Mouse (Mus musculus): ENCODE measurements around the gene Kctd3. TPM values are rescaled to one million over a fixed set of nuclear protein-coding genes. Genes with fewer than 3 reads are reported as not detected.

Kctd3 gene
- polyA plus RNA-seq, 1 experiment from 2014 or later, result 41.1 TPM

DNA sequence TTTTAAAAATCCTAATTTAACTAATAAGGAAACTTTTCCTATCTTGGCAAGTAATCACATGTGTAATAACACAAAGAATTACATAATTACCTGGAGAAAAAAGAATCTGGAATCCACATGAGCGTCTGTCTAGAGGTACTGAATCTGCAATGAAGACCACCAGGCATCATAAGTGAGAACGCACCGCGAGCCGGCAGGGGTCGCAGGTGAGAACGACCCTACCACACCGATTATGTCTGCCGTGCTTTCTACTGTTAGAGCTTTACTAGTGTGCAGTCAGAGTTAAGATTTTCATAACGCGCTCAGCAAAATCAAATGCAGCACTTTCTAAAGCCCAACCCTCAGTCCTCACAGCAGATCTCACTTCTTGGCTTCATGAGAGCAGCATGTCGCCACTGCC, 5.8 kb downstream of the Kctd3 start:
- no peak overlapping the region for H3K4me3 ChIP-seq (ENCODE audit: low read depth, low read length)
- H3K4me1 ChIP-seq (ENCODE audit: control insufficient read depth, insufficient read depth, low read length), result peaks cover 5% of the 10 kb centered on the region
- H3K9me3 ChIP-seq (ENCODE audit: control insufficient read depth, low read length), result no peaks in the 10 kb centered on the region
- no peak overlapping the region for H3K9ac ChIP-seq (ENCODE audit: low read length)
- H3K36me3 ChIP-seq (ENCODE audit: control insufficient read depth, insufficient read depth, low read length), result peaks cover 7% of the 10 kb centered on the region
- H3K27me3 ChIP-seq (ENCODE audit: control insufficient read depth, insufficient read depth, low read length), result no peaks in the 10 kb centered on the region
- no peak overlapping the region for H3K27ac ChIP-seq (ENCODE audit: low read depth, low read length)
- ATAC-seq (ENCODE audit: insufficient read depth, low FRiP score, low TSS enrichment) (no peak), DNase-seq (ENCODE audit: low spot score) (no peak)
- 88% methylated on average over 12 of the region's 12 CpGs for WGBS
- no peak overlapping the region for H3K4me2 ChIP-seq (ENCODE audit: low read depth)

DNA sequence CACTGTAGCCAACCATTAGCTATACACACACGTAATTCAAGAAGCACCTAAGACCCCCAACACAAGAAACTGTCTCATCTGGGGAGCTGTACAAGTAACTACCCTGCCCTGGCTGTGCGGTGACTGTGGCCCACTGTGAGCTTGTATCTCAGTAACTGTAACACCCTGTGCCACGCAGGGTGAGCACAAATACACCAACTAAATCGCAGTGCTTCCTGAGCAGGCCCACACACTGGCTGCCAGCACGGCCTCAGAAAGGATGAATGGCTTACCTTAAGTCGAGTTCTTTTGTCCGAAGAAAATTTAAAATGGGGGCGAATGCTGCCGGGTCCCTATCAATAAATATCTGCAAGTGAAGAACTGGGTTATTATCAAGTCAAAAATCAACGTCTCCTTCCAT, 7.7 kb downstream of the Kctd3 start:
- Histone ChIP-seq H3K4me2 (ENCODE audit: low read depth) (no peak overlapping the region), H3K9ac (ENCODE audit: low read length) (no peak overlapping the region), H3K36me3 (ENCODE audit: control insufficient read depth, insufficient read depth, low read length) (peaks cover 8% of the 10 kb centered on the region), H3K4me1 (ENCODE audit: control insufficient read depth, insufficient read depth, low read length) (no peaks in the 10 kb centered on the region), H3K9me3 (ENCODE audit: control insufficient read depth, low read length) (no peaks in the 10 kb centered on the region), H3K27ac (ENCODE audit: low read depth, low read length) (no peak overlapping the region), H3K4me3 (ENCODE audit: low read depth, low read length) (no peak overlapping the region), H3K27me3 (ENCODE audit: control insufficient read depth, insufficient read depth, low read length) (no peaks in the 10 kb centered on the region)
- WGBS, result 87% methylated on average over 10 of the region's 10 CpGs
- no peak for DNase-seq (ENCODE audit: low spot score)
- no peak for ATAC-seq (ENCODE audit: insufficient read depth, low FRiP score, low TSS enrichment)

DNA sequence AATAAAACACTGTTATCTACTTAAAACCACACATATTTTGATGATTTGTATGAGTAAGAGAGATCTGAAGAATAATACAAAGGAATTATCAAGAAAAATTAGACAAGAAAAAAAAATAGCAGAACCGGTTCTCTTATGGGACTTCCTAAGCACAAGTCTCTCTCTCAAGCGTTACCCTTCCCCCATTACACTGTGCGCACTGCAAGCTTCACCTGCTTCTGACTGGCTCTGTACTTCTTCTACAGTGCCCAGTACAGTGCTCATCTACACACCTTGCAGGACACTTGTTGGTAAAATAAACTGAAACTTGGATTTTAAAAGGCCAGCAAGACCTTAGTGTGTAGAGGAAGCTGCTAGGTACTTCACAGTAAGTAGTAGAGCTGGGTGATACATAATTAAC, 9.7 kb downstream of the Kctd3 start:
- Histone ChIP-seq H3K27ac (ENCODE audit: low read depth, low read length) (no peak overlapping the region), H3K9ac (ENCODE audit: low read length) (no peak overlapping the region), H3K4me2 (ENCODE audit: low read depth) (no peak overlapping the region), H3K4me1 (ENCODE audit: control insufficient read depth, insufficient read depth, low read length) (no peaks in the 10 kb centered on the region), H3K9me3 (ENCODE audit: control insufficient read depth, low read length) (no peaks in the 10 kb centered on the region), H3K4me3 (ENCODE audit: low read depth, low read length) (no peak overlapping the region), H3K36me3 (ENCODE audit: control insufficient read depth, insufficient read depth, low read length) (peaks cover 10% of the 10 kb centered on the region), H3K27me3 (ENCODE audit: control insufficient read depth, insufficient read depth, low read length) (no peaks in the 10 kb centered on the region)
- ATAC-seq (ENCODE audit: insufficient read depth, low FRiP score, low TSS enrichment) (no peak), DNase-seq (ENCODE audit: low spot score) (no peak)
- WGBS, result over 99% methylated on average over 3 of the region's 3 CpGs

DNA sequence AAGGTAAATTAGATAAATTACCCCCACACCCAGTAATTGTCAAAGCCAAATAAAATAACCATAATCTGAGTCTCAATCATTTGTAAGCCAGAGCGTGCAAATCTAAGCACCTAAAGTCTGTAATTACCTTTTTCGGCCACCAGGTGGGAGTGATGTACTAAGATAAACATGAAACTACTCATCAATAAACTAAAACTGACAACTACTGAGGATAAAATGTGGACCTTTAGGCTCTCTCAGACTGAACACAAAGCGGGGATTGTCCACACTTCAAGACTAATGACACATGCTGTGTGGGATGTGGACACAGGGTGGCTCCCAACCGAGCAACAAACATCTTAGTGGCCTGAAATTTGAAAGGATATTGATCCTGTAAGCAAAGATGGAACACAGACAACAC, 14.4 kb downstream of the Kctd3 start:
- H3K9ac ChIP-seq (ENCODE audit: low read length), result no peak overlapping the region
- no peak overlapping the region for H3K27ac ChIP-seq (ENCODE audit: low read depth, low read length)
- 34% methylated on average over 4 of the region's 4 CpGs for WGBS
- H3K4me1 ChIP-seq (ENCODE audit: control insufficient read depth, insufficient read depth, low read length), result no peaks in the 10 kb centered on the region
- no peaks in the 10 kb centered on the region for H3K9me3 ChIP-seq (ENCODE audit: control insufficient read depth, low read length)
- no peak for ATAC-seq (ENCODE audit: insufficient read depth, low FRiP score, low TSS enrichment)
- peaks cover 7% of the 10 kb centered on the region for H3K36me3 ChIP-seq (ENCODE audit: control insufficient read depth, insufficient read depth, low read length)
- H3K27me3 ChIP-seq (ENCODE audit: control insufficient read depth, insufficient read depth, low read length), result no peaks in the 10 kb centered on the region
- no peak overlapping the region for H3K4me2 ChIP-seq (ENCODE audit: low read depth)
- DNase-seq (ENCODE audit: low spot score), result peak; percentile 44
- no peak overlapping the region for H3K4me3 ChIP-seq (ENCODE audit: low read depth, low read length)

DNA sequence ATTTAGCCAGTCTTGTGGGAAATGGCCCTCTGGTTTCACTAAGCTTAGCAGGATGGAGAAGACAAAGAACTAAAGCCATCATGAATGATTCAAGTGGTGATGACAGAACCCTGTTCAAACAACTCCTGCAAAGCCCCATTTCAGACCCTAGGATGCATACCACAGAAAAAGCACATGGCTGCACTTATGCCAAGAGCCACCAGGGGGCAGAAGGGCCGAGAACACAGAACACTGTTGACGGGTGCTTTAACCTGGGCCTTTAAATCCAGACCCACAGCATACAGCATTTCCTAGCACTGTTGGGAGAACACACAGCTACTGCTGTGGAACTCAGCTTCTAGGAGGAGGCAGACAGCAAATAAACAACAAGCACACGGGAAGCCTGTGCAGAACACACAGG, 27.6 kb downstream of the Kctd3 start:
- DNase-seq (ENCODE audit: low spot score) (peak; percentile 76), ATAC-seq (ENCODE audit: insufficient read depth, low FRiP score, low TSS enrichment) (no peak)
- Histone ChIP-seq H3K27ac (ENCODE audit: low read depth, low read length) (no peak overlapping the region), H3K9me3 (ENCODE audit: control insufficient read depth, low read length) (no peaks in the 10 kb centered on the region), H3K4me2 (ENCODE audit: low read depth) (no peak overlapping the region), H3K36me3 (ENCODE audit: control insufficient read depth, insufficient read depth, low read length) (peaks cover 10% of the 10 kb centered on the region), H3K27me3 (ENCODE audit: control insufficient read depth, insufficient read depth, low read length) (no peaks in the 10 kb centered on the region), H3K4me3 (ENCODE audit: low read depth, low read length) (no peak overlapping the region), H3K9ac (ENCODE audit: low read length) (no peak overlapping the region), H3K4me1 (ENCODE audit: control insufficient read depth, insufficient read depth, low read length) (no peaks in the 10 kb centered on the region)
- 22% methylated on average over 3 of the region's 3 CpGs for WGBS

DNA sequence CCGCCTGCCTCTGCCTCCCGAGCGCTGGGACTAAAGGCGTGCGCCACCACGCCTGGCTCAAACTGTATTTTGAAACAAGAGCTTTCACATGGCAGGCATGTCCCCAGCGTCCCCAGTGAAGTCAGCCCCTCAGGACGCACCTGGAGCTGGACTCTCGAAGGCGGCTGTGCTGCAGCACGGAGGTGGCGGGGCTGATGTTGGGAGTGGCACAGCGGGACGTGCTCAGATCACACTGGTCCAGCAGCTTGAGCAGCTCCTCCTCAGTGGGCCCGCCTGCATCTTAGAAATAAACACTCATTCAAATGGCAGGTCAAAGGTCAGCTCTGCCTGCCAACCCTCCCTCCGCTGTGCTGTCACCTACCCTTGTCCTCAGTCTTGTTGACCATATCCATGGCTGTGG, 33.7 kb downstream of the Kctd3 start:
- Histone ChIP-seq H3K4me1 (ENCODE audit: control insufficient read depth, insufficient read depth, low read length) (no peaks in the 10 kb centered on the region), H3K27me3 (ENCODE audit: control insufficient read depth, insufficient read depth, low read length) (no peaks in the 10 kb centered on the region), H3K9me3 (ENCODE audit: control insufficient read depth, low read length) (no peaks in the 10 kb centered on the region), H3K36me3 (ENCODE audit: control insufficient read depth, insufficient read depth, low read length) (peaks cover 9% of the 10 kb centered on the region), H3K4me2 (ENCODE audit: low read depth) (no peak overlapping the region), H3K4me3 (ENCODE audit: low read depth, low read length) (no peak overlapping the region), H3K27ac (ENCODE audit: low read depth, low read length) (no peak overlapping the region), H3K9ac (ENCODE audit: low read length) (no peak overlapping the region)
- 88% methylated on average over 16 of the region's 16 CpGs for WGBS
- no peak for DNase-seq (ENCODE audit: low spot score)
- ATAC-seq (ENCODE audit: insufficient read depth, low FRiP score, low TSS enrichment), result no peak

DNA sequence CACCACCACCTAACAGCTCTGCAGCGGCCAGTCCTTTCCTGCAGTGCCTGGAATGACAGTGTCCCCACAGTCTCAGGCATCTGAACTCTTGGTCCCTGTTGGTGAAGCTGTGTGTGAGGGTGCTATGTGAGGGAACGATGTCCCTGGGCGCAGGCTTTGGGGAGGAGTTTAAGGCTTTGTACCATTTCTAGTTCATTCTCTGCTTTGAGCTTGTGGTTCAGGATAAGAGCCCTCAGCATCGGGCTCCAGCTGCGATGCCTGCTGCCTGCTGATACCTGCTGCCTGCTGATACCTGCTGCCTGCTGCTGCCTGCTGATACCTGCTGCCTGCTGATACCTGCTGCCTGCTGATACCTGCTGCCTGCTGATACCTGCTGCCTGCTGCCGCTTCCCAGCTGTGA, 34.6 kb downstream of the Kctd3 start:
- Histone ChIP-seq H3K4me1 (ENCODE audit: control insufficient read depth, insufficient read depth, low read length) (no peaks in the 10 kb centered on the region), H3K4me2 (ENCODE audit: low read depth) (no peak overlapping the region), H3K27ac (ENCODE audit: low read depth, low read length) (no peak overlapping the region), H3K9ac (ENCODE audit: low read length) (no peak overlapping the region), H3K9me3 (ENCODE audit: control insufficient read depth, low read length) (no peaks in the 10 kb centered on the region), H3K27me3 (ENCODE audit: control insufficient read depth, insufficient read depth, low read length) (no peaks in the 10 kb centered on the region), H3K4me3 (ENCODE audit: low read depth, low read length) (no peak overlapping the region), H3K36me3 (ENCODE audit: control insufficient read depth, insufficient read depth, low read length) (peaks cover 12% of the 10 kb centered on the region)
- no peak for DNase-seq (ENCODE audit: low spot score)
- WGBS, result 97% methylated on average over 6 of the region's 6 CpGs
- ATAC-seq (ENCODE audit: insufficient read depth, low FRiP score, low TSS enrichment), result no peak

DNA sequence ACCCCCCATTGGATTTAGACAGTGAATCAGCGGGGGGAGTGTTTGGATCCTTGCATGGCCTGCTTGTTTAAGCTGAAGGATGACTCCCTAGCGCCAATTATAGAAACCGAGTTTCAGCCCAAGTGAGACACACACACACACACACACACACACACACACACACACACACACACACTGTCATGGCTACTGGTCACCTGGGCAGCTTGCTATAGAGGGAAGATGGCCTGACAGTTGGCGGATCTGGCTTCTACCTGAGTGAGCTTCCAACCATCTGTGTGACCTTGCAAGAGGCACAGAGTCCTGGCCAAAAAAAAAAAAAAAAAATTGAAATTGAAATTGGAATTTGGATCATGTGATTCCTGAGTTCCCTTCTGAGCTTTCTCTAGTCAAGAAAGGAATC, 55.1 kb downstream of the Kctd3 start:
- H3K27ac ChIP-seq (ENCODE audit: low read depth, low read length), result no peak overlapping the region
- no peak overlapping the region for H3K9ac ChIP-seq (ENCODE audit: low read length)
- no peaks in the 10 kb centered on the region for H3K27me3 ChIP-seq (ENCODE audit: control insufficient read depth, insufficient read depth, low read length)
- no peak overlapping the region for H3K4me2 ChIP-seq (ENCODE audit: low read depth)
- no peak overlapping the region for H3K4me3 ChIP-seq (ENCODE audit: low read depth, low read length)
- DNase-seq (ENCODE audit: low spot score) (no peak), ATAC-seq (ENCODE audit: insufficient read depth, low FRiP score, low TSS enrichment) (no peak)
- no peaks in the 10 kb centered on the region for H3K4me1 ChIP-seq (ENCODE audit: control insufficient read depth, insufficient read depth, low read length)
- WGBS, result 84% methylated on average over 4 of the region's 4 CpGs
- no peaks in the 10 kb centered on the region; the same call in 1 of the 2 replicates for H3K9me3 ChIP-seq (ENCODE audit: control insufficient read depth, low read length)
- H3K36me3 ChIP-seq (ENCODE audit: control insufficient read depth, insufficient read depth, low read length), result no peaks in the 10 kb centered on the region

DNA sequence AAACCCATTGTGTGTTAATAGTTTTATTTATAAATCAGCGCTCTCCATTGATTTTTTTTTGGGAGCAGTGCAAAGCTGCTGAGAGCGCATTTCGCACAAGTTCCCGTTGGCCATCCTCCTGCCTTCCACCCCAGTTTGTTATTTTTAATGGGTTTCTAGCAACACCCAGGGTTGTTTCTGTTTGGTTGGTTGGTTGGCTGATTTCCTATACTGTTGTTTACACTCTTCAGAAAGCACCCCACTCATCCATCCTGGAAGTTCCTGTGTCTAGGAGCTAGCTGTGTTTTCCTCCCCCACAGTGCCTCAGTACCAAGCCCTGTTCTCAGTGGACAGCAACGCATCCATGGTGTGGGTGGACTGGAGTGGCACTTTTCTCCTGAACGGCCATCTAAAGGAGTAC, 56.5 kb downstream of the Kctd3 start:
- DNase-seq (ENCODE audit: low spot score), result no peak
- no peaks in the 10 kb centered on the region; the same call in 1 of the 2 replicates for H3K9me3 ChIP-seq (ENCODE audit: control insufficient read depth, low read length)
- no peak overlapping the region for H3K4me3 ChIP-seq (ENCODE audit: low read depth, low read length)
- no peaks in the 10 kb centered on the region for H3K27me3 ChIP-seq (ENCODE audit: control insufficient read depth, insufficient read depth, low read length)
- ATAC-seq (ENCODE audit: insufficient read depth, low FRiP score, low TSS enrichment), result no peak
- no peak overlapping the region for H3K9ac ChIP-seq (ENCODE audit: low read length)
- H3K4me2 ChIP-seq (ENCODE audit: low read depth), result no peak overlapping the region
- WGBS, result 95% methylated on average over 6 of the region's 6 CpGs
- H3K4me1 ChIP-seq (ENCODE audit: control insufficient read depth, insufficient read depth, low read length), result no peaks in the 10 kb centered on the region
- no peaks in the 10 kb centered on the region for H3K36me3 ChIP-seq (ENCODE audit: control insufficient read depth, insufficient read depth, low read length)
- H3K27ac ChIP-seq (ENCODE audit: low read depth, low read length), result no peak overlapping the region

Data from neural tube, embryonic 11.5 days (tissue).